Mouse (Mus musculus) limb, embryonic 15.5 days (tissue): ENCODE measurements at regions not wholly inside any gene's neighbourhood (a gene's known extent, or its start where the extent isn't known, plus 50 kb on each side); places are given as distances from the start of the nearest gene placed in this dataset.

Source experiments
- ATAC-seq: fragments of 200-750 bp; cut with Nextera tagmentation; 2 replicates; pipeline ENCODE4 v1.8.0; 2017; ENCODE audit warnings: low read depth, moderate TSS enrichment; ENCODE audit not compliant: insufficient number of reproducible peaks, low FRiP score, low TSS enrichment
- H3K27ac ChIP-seq: fragments of 300-500 bp; sonication (generic); 2 replicates; pipeline ENCODE4 v1.5.1; 2015; ENCODE audit warnings: moderate library complexity, mild to moderate bottlenecking, inconsistent platforms
- H3K27me3 ChIP-seq: fragments of 300-500 bp; sonication (generic); 2 replicates; pipeline ENCODE4 v1.6.1; 2015; ENCODE audit warnings: inconsistent platforms
- H3K36me3 ChIP-seq: fragments of 300-500 bp; sonication (generic); 2 replicates; pipeline ENCODE4 v1.6.1; 2015; ENCODE audit warnings: inconsistent platforms
- H3K4me1 ChIP-seq: fragments of 300-500 bp; sonication (generic); 2 replicates; pipeline ENCODE4 v1.6.1; 2015; ENCODE audit warnings: inconsistent platforms
- H3K4me2 ChIP-seq: fragments of 300-500 bp; sonication (generic); 2 replicates; pipeline ENCODE4 v1.6.1; 2015; ENCODE audit warnings: mild to moderate bottlenecking, inconsistent platforms
- H3K4me3 ChIP-seq: fragments of 300-500 bp; sonication (generic); 2 replicates; pipeline ENCODE4 v1.5.1; 2015; ENCODE audit warnings: mild to moderate bottlenecking, inconsistent platforms
- H3K9ac ChIP-seq: fragments of 300-500 bp; sonication (generic); 2 replicates; pipeline ENCODE4 v1.6.1; 2015; ENCODE audit warnings: inconsistent platforms
- H3K9me3 ChIP-seq: fragments of 300-500 bp; sonication (generic); 2 replicates; pipeline ENCODE4 v1.6.1; 2016; ENCODE audit warnings: inconsistent platforms
- WGBS: fragments of 180-500 bp; shearing (Covaris S2); methylation state at CpG from one replicate; pipeline ENCODE4 v1.1.7; 2015; 5-methylcytosine and 5-hydroxymethylcytosine counted together

- peaks cover 11% of the 10 kb centered on the region for H3K4me1 ChIP-seq
- no peak overlapping the region for H3K4me2 ChIP-seq
- no peaks in the 10 kb centered on the region for H3K36me3 ChIP-seq
- ATAC-seq, result no peak
- H3K27me3 ChIP-seq, result no peaks in the 10 kb centered on the region
- H3K9ac ChIP-seq, result no peak overlapping the region
- H3K9me3 ChIP-seq, result no peaks in the 10 kb centered on the region
- 94% methylated on average over 6 of the region's 6 CpGs for WGBS
- no peak overlapping the region for H3K4me3 ChIP-seq
- H3K27ac ChIP-seq, result no peak overlapping the region
These were observed 167.6 kb upstream of the Tyw5 start for GRCm38 (mm10) chr1:57574530-57574929.

GRCm38 (mm10) chr1:57576066-57576753 lies 169.3 kb upstream of the Tyw5 start:
- H3K4me3 ChIP-seq, result no peak overlapping the region
- no peaks in the 10 kb centered on the region for H3K36me3 ChIP-seq
- WGBS, result 89% methylated on average over 5 of the region's 5 CpGs
- no peak overlapping the region for H3K4me2 ChIP-seq
- H3K27me3 ChIP-seq, result no peaks in the 10 kb centered on the region
- no peak for ATAC-seq
- H3K4me1 ChIP-seq, result peaks cover 11% of the 10 kb centered on the region
- no peaks in the 10 kb centered on the region for H3K9me3 ChIP-seq
- no peak overlapping the region for H3K9ac ChIP-seq
- H3K27ac ChIP-seq, result no peak overlapping the region

DNA sequence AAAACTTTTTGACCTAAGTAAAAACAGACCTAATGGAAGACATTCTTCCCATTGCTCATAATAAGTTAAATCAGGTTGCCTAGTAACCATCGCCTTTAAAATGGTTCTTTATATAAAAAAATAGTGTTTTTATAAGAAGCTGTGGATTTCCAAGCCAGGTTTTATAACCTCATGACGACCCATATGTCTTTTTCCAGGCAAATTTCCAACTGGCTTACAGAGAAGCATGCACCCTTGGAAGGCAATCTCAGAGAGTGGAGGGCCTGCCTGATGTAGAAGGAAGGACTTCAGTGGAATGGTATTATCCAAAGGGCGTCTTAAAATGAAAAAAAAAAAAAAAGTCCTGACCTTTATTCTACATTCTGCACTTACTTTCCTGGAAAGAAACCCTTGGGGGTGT lies 172.2 kb upstream of the Tyw5 start:
- peak; percentile 85 for ATAC-seq
- H3K4me2 ChIP-seq, result no peak overlapping the region
- no peaks in the 10 kb centered on the region for H3K27me3 ChIP-seq
- 21% methylated on average over 3 of the region's 3 CpGs for WGBS
- no peak overlapping the region for H3K9ac ChIP-seq
- peak overlapping the region; percentile 90 for H3K27ac ChIP-seq
- peaks cover 7% of the 10 kb centered on the region for H3K4me1 ChIP-seq
- H3K4me3 ChIP-seq, result no peak overlapping the region
- H3K36me3 ChIP-seq, result no peaks in the 10 kb centered on the region
- H3K9me3 ChIP-seq, result no peaks in the 10 kb centered on the region

- no peaks in the 10 kb centered on the region for H3K27me3 ChIP-seq
- no peaks in the 10 kb centered on the region for H3K9me3 ChIP-seq
- 0 out of 2 replicates have a peak, but pooled peaks have one; percentile 61 for ATAC-seq
- H3K4me1 ChIP-seq, result peaks cover 17% of the 10 kb centered on the region; the same call in 1 of the 2 replicates
- H3K4me3 ChIP-seq, result no peak overlapping the region
- no peaks in the 10 kb centered on the region for H3K36me3 ChIP-seq
- 52% methylated on average over 7 of the region's 7 CpGs for WGBS
- H3K27ac ChIP-seq, result peak overlapping the region; percentile 75
- H3K4me2 ChIP-seq, result no peak overlapping the region
- no peak overlapping the region for H3K9ac ChIP-seq
These were observed 180.0 kb upstream of the Spats2l start for GRCm38 (mm10) chr1:57593707-57594589.

DNA sequence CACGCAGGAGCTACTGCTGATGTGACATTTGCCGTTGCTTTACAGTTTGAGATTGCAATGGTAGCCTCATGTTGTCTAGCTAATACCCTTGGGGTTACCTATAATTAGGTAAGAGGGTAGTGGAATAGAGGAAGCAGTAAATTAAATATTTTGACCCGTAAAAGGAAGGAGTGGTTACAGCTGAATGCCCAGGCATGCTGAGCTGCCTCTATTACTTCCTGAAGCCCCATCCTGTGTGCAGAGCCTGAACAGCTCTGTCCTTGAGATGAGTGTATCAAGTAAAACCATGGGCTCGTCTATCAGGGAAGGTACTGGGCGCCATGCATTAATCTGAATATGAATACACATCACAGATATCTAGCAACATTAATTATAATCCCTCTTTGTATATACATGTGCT lies 179.1 kb upstream of the Spats2l start:
- no peak overlapping the region for H3K9ac ChIP-seq
- H3K4me2 ChIP-seq, result no peak overlapping the region
- no peak overlapping the region for H3K4me3 ChIP-seq
- peak overlapping the region; percentile 75; the same call in 1 of the 2 replicates for H3K27ac ChIP-seq
- no peaks in the 10 kb centered on the region for H3K9me3 ChIP-seq
- H3K4me1 ChIP-seq, result peaks cover 17% of the 10 kb centered on the region; the same call in 1 of the 2 replicates
- 30% methylated on average over 5 of the region's 5 CpGs for WGBS
- H3K36me3 ChIP-seq, result no peaks in the 10 kb centered on the region
- ATAC-seq, result no peak
- H3K27me3 ChIP-seq, result no peaks in the 10 kb centered on the region

GRCm38 (mm10) chr1:57600951-57601350 lies 173.0 kb upstream of the Spats2l start:
- Histone ChIP-seq H3K4me3 (no peak overlapping the region), H3K9me3 (no peaks in the 10 kb centered on the region), H3K4me2 (no peak overlapping the region), H3K9ac (no peak overlapping the region), H3K4me1 (peaks cover 4% of the 10 kb centered on the region; the same call in 1 of the 2 replicates), H3K27me3 (no peaks in the 10 kb centered on the region), H3K27ac (no peak overlapping the region), H3K36me3 (no peaks in the 10 kb centered on the region)
- no peak for ATAC-seq
- WGBS, result 79% methylated on average over 2 of the region's 2 CpGs

GRCm38 (mm10) chr1:57605525-57605924 lies 168.4 kb upstream of the Spats2l start:
- H3K4me1 ChIP-seq, result peaks cover 24% of the 10 kb centered on the region
- no peak for ATAC-seq
- WGBS, result 45% methylated on average over 1 of the region's 1 CpGs
- no peak overlapping the region for H3K4me3 ChIP-seq
- H3K9ac ChIP-seq, result no peak overlapping the region
- H3K36me3 ChIP-seq, result no peaks in the 10 kb centered on the region
- H3K27ac ChIP-seq, result peak overlapping the region; percentile 74
- no peak overlapping the region for H3K4me2 ChIP-seq
- H3K9me3 ChIP-seq, result no peaks in the 10 kb centered on the region
- no peaks in the 10 kb centered on the region for H3K27me3 ChIP-seq

DNA sequence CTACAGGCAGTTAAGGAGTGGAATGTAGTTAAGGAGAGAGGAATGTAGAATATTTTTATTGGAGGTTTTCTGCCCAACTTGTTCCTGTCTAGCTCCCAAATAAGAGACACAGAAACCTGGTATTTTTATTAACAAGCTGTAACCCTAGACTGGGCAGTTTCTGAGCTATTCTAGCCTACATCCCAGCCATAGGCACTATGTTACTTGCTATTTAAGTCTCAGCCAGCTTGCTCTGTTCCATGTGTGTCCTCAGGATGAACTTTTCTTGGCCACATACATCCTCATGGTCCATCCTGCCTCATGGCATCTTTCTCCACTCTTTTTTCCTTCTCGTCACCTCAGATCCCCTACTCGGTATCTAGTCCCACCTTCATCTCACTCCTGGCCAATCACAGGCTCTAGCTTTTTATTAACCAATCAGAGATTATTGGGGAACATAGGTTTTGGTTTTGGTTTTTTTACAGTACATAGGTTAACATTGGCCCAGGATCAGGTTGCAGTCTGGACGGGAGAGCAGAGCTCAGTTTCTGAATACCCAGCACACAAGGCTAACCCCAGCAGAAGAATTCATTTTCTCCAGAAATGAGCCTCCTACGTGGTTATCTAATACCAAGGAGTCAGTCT lies 167.8 kb upstream of the Spats2l start:
- H3K4me2 ChIP-seq, result no peak overlapping the region
- no peaks in the 10 kb centered on the region for H3K27me3 ChIP-seq

DNA sequence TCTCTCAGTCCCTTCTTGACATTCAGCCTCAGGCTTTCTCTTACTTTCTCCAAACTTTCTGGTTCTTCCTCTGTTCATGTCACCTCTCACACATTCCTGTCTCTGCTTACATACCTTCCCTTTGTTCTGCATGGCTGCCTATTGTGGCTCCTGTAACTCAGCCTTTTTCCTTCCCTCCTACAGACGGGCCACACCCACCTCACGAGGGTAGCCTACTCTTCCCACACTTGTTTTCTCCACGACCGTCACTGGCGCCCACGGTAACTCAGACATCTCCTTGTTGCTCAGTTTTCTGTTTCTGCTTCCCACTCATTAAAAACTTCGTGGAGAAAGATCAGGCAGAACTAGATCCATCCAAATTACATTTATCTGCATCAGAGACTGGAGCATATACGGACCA lies 166.9 kb upstream of the Spats2l start:
- H3K4me3 ChIP-seq, result no peak overlapping the region
- H3K4me1 ChIP-seq, result peaks cover 24% of the 10 kb centered on the region
- H3K27me3 ChIP-seq, result no peaks in the 10 kb centered on the region
- H3K27ac ChIP-seq, result no peak overlapping the region
- WGBS, result 61% methylated on average over 8 of the region's 8 CpGs
- H3K36me3 ChIP-seq, result no peaks in the 10 kb centered on the region
- no peak overlapping the region for H3K9ac ChIP-seq
- no peak for ATAC-seq
- no peaks in the 10 kb centered on the region for H3K9me3 ChIP-seq
- H3K4me2 ChIP-seq, result no peak overlapping the region

More for the DNA sequence above, 167.8 kb upstream of the Spats2l start:
- H3K9me3 ChIP-seq, result no peaks in the 10 kb centered on the region
- peak; percentile 79; the same call in 1 of the 2 replicates for ATAC-seq
- no peak overlapping the region for H3K4me3 ChIP-seq
- H3K27ac ChIP-seq, result peak overlapping the region; percentile 74
- WGBS, result 13% methylated on average over 4 of the region's 4 CpGs
- H3K4me1 ChIP-seq, result peaks cover 24% of the 10 kb centered on the region
- H3K9ac ChIP-seq, result no peak overlapping the region
- no peaks in the 10 kb centered on the region for H3K36me3 ChIP-seq

GRCm38 (mm10) chr1:57607626-57608422 lies 166.1 kb upstream of the Spats2l start:
- Histone ChIP-seq H3K9ac (no peak overlapping the region), H3K4me2 (no peak overlapping the region), H3K4me3 (no peak overlapping the region), H3K4me1 (peaks cover 24% of the 10 kb centered on the region), H3K9me3 (no peaks in the 10 kb centered on the region), H3K36me3 (no peaks in the 10 kb centered on the region), H3K27ac (no peak overlapping the region), H3K27me3 (no peaks in the 10 kb centered on the region)
- 43% methylated on average over 11 of the region's 12 CpGs for WGBS
- no peak for ATAC-seq

- 35% methylated on average over 2 of the region's 2 CpGs for WGBS
- H3K27me3 ChIP-seq, result no peaks in the 10 kb centered on the region
- H3K4me2 ChIP-seq, result no peak overlapping the region
- no peaks in the 10 kb centered on the region for H3K36me3 ChIP-seq
- no peak overlapping the region for H3K27ac ChIP-seq
- H3K9ac ChIP-seq, result no peak overlapping the region
- peaks cover 29% of the 10 kb centered on the region for H3K4me1 ChIP-seq
- no peaks in the 10 kb centered on the region for H3K9me3 ChIP-seq
- H3K4me3 ChIP-seq, result no peak overlapping the region
- ATAC-seq, result no peak
These were observed 165.6 kb upstream of the Spats2l start for GRCm38 (mm10) chr1:57608423-57608679.
